Mouse (Mus musculus): ENCODE measurements around the gene Hace1. TPM values are rescaled to one million over a fixed set of nuclear protein-coding genes. Genes with fewer than 3 reads are reported as not detected.

Gene Hace1
- polyA plus RNA-seq, 1 experiment from 2014 or later = 16.9 TPM

- Histone ChIP-seq H3K36me3 (ENCODE audit: control insufficient read depth, insufficient read depth, low read length) (peaks cover 7% of the 10 kb centered on the region; the same call in 1 of the 2 replicates), H3K9ac (ENCODE audit: low read length) (no peak overlapping the region), H3K27ac (replicated peaks in 1 of 2; ENCODE audit: control insufficient read depth in 1 of 2, insufficient read depth in 1 of 2, low read depth in 2 of 2, low read length in 2 of 2) (no peak overlapping the region), H3K9me3 (ENCODE audit: control insufficient read depth, low read length) (0 out of 2 replicates have a peak, but pooled peaks cover 5% of the 10 kb centered on the region), H3K4me3 (ENCODE audit: control insufficient read depth in 1 of 2, insufficient read depth in 1 of 2, low read depth in 1 of 2, low read length in 2 of 2) (no peak overlapping the region), H3K4me2 (ENCODE audit: low read length) (no peak overlapping the region), H3K27me3 (ENCODE audit: control insufficient read depth, insufficient read depth, low read length) (no peaks in the 10 kb centered on the region), H3K4me1 (ENCODE audit: control insufficient read depth in 2 of 2, insufficient read depth in 2 of 2, low read length in 2 of 2) (no peaks in the 10 kb centered on the region)
- no peak for ATAC-seq (ENCODE audit: insufficient number of reproducible peaks, insufficient read depth, low FRiP score, low read depth)
These were observed 62.1 kb downstream of the Hace1 start for GRCm38 (mm10) chr10:45639762-45640161.

DNA sequence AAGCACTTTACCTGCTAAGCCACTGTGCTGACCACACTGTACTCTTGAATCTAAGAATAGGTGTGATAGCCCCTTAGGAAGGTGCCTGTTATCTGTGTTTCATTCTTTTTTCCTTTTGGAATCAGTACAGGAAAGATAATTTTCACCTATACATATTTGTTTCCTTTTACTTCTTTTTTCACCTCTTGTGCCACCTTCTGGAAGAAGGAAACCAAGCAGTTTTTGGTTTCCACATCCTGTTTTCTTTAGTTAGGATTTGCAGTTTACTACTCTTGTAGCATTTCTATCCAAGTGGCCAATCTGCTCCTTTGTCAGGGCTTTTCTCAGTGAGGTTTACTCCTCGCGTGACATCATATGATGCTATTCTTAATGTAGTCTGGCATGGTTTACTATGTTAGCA lies 76.4 kb downstream of the Hace1 start:
- peaks cover 15% of the 10 kb centered on the region; the same call in 1 of the 2 replicates for H3K36me3 ChIP-seq (ENCODE audit: control insufficient read depth, insufficient read depth, low read length)
- WGBS = 81% methylated on average over 2 of the region's 2 CpGs
- no peaks in the 10 kb centered on the region for H3K27me3 ChIP-seq (ENCODE audit: control insufficient read depth, insufficient read depth, low read length)
- H3K27ac ChIP-seq (replicated peaks in 1 of 2; ENCODE audit: control insufficient read depth in 1 of 2, insufficient read depth in 1 of 2, low read depth in 2 of 2, low read length in 2 of 2) = no peak overlapping the region
- no peak overlapping the region for H3K4me2 ChIP-seq (ENCODE audit: low read length)
- H3K4me3 ChIP-seq (ENCODE audit: control insufficient read depth in 1 of 2, insufficient read depth in 1 of 2, low read depth in 1 of 2, low read length in 2 of 2) = no peak overlapping the region
- no peak for ATAC-seq (ENCODE audit: insufficient number of reproducible peaks, insufficient read depth, low FRiP score, low read depth)
- no peaks in the 10 kb centered on the region for H3K4me1 ChIP-seq (ENCODE audit: control insufficient read depth in 2 of 2, insufficient read depth in 2 of 2, low read length in 2 of 2)
- no peak overlapping the region for H3K9ac ChIP-seq (ENCODE audit: low read length)
- H3K9me3 ChIP-seq (ENCODE audit: control insufficient read depth, low read length) = no peaks in the 10 kb centered on the region

- no peak overlapping the region for H3K9ac ChIP-seq (ENCODE audit: low read length)
- no peaks in the 10 kb centered on the region for H3K36me3 ChIP-seq (ENCODE audit: control insufficient read depth, insufficient read depth, low read length)
- H3K4me1 ChIP-seq (ENCODE audit: control insufficient read depth in 2 of 2, insufficient read depth in 2 of 2, low read length in 2 of 2) = no peaks in the 10 kb centered on the region
- no peak overlapping the region for H3K27ac ChIP-seq (replicated peaks in 1 of 2; ENCODE audit: control insufficient read depth in 1 of 2, insufficient read depth in 1 of 2, low read depth in 2 of 2, low read length in 2 of 2)
- 87% methylated on average over 9 of the region's 9 CpGs for WGBS
- ATAC-seq (ENCODE audit: insufficient number of reproducible peaks, insufficient read depth, low FRiP score, low read depth) = no peak
- no peak overlapping the region for H3K4me3 ChIP-seq (ENCODE audit: control insufficient read depth in 1 of 2, insufficient read depth in 1 of 2, low read depth in 1 of 2, low read length in 2 of 2)
- no peaks in the 10 kb centered on the region for H3K9me3 ChIP-seq (ENCODE audit: control insufficient read depth, low read length)
- no peaks in the 10 kb centered on the region for H3K27me3 ChIP-seq (ENCODE audit: control insufficient read depth, insufficient read depth, low read length)
- no peak overlapping the region for H3K4me2 ChIP-seq (ENCODE audit: low read length)
These were observed 84.4 kb downstream of the Hace1 start for GRCm38 (mm10) chr10:45662015-45662414.

GRCm38 (mm10) chr10:45668266-45668665 lies 90.6 kb downstream of the Hace1 start:
- Histone ChIP-seq H3K36me3 (ENCODE audit: control insufficient read depth, insufficient read depth, low read length) (peaks cover 16% of the 10 kb centered on the region; the same call in 1 of the 2 replicates), H3K4me1 (ENCODE audit: control insufficient read depth in 2 of 2, insufficient read depth in 2 of 2, low read length in 2 of 2) (no peaks in the 10 kb centered on the region), H3K27ac (replicated peaks in 1 of 2; ENCODE audit: control insufficient read depth in 1 of 2, insufficient read depth in 1 of 2, low read depth in 2 of 2, low read length in 2 of 2) (no peak overlapping the region), H3K4me2 (ENCODE audit: low read length) (no peak overlapping the region), H3K9me3 (ENCODE audit: control insufficient read depth, low read length) (no peaks in the 10 kb centered on the region), H3K9ac (ENCODE audit: low read length) (no peak overlapping the region), H3K4me3 (ENCODE audit: control insufficient read depth in 1 of 2, insufficient read depth in 1 of 2, low read depth in 1 of 2, low read length in 2 of 2) (no peak overlapping the region), H3K27me3 (ENCODE audit: control insufficient read depth, insufficient read depth, low read length) (no peaks in the 10 kb centered on the region)
- 93% methylated on average over 2 of the region's 2 CpGs for WGBS
- no peak for ATAC-seq (ENCODE audit: insufficient number of reproducible peaks, insufficient read depth, low FRiP score, low read depth)

DNA sequence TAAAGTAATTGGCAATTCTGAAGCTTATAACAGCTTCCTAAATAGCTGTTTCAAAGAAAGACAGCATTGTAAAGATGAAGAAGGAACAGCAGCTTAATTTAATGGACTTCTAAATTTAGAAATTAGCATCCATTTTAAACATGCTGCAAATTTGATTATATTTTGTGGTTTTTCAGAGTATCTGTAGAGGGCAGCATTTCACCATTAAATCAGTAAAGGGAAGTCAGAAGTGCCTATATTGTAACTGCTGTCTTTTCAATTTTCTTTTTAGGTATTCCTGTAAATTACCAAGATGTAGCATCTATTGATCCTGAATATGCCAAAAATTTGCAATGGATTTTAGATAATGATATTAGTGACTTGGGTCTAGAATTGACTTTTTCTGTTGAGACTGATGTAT lies 99.2 kb downstream of the Hace1 start:
- Histone ChIP-seq H3K4me1 (ENCODE audit: control insufficient read depth in 2 of 2, insufficient read depth in 2 of 2, low read length in 2 of 2) (no peaks in the 10 kb centered on the region), H3K27me3 (ENCODE audit: control insufficient read depth, insufficient read depth, low read length) (no peaks in the 10 kb centered on the region), H3K9me3 (ENCODE audit: control insufficient read depth, low read length) (no peaks in the 10 kb centered on the region), H3K4me2 (ENCODE audit: low read length) (no peak overlapping the region), H3K27ac (replicated peaks in 1 of 2; ENCODE audit: control insufficient read depth in 1 of 2, insufficient read depth in 1 of 2, low read depth in 2 of 2, low read length in 2 of 2) (no peak overlapping the region), H3K36me3 (ENCODE audit: control insufficient read depth, insufficient read depth, low read length) (peaks cover 29% of the 10 kb centered on the region), H3K4me3 (ENCODE audit: control insufficient read depth in 1 of 2, insufficient read depth in 1 of 2, low read depth in 1 of 2, low read length in 2 of 2) (no peak overlapping the region), H3K9ac (ENCODE audit: low read length) (no peak overlapping the region)
- ATAC-seq (ENCODE audit: insufficient number of reproducible peaks, insufficient read depth, low FRiP score, low read depth) = no peak

- no peak for ATAC-seq (ENCODE audit: insufficient number of reproducible peaks, insufficient read depth, low FRiP score, low read depth)
- Histone ChIP-seq H3K4me1 (ENCODE audit: control insufficient read depth in 2 of 2, insufficient read depth in 2 of 2, low read length in 2 of 2) (no peaks in the 10 kb centered on the region), H3K4me3 (ENCODE audit: control insufficient read depth in 1 of 2, insufficient read depth in 1 of 2, low read depth in 1 of 2, low read length in 2 of 2) (no peak overlapping the region), H3K36me3 (ENCODE audit: control insufficient read depth, insufficient read depth, low read length) (0 out of 2 replicates have a peak, but pooled peaks cover 4% of the 10 kb centered on the region), H3K9ac (ENCODE audit: low read length) (no peak overlapping the region), H3K27me3 (ENCODE audit: control insufficient read depth, insufficient read depth, low read length) (no peaks in the 10 kb centered on the region), H3K4me2 (ENCODE audit: low read length) (no peak overlapping the region), H3K9me3 (ENCODE audit: control insufficient read depth, low read length) (no peaks in the 10 kb centered on the region), H3K27ac (replicated peaks in 1 of 2; ENCODE audit: control insufficient read depth in 1 of 2, insufficient read depth in 1 of 2, low read depth in 2 of 2, low read length in 2 of 2) (no peak overlapping the region)
- WGBS = 86% methylated on average over 1 of the region's 1 CpGs
These were observed 108.6 kb downstream of the Hace1 start for GRCm38 (mm10) chr10:45686191-45686590.

DNA sequence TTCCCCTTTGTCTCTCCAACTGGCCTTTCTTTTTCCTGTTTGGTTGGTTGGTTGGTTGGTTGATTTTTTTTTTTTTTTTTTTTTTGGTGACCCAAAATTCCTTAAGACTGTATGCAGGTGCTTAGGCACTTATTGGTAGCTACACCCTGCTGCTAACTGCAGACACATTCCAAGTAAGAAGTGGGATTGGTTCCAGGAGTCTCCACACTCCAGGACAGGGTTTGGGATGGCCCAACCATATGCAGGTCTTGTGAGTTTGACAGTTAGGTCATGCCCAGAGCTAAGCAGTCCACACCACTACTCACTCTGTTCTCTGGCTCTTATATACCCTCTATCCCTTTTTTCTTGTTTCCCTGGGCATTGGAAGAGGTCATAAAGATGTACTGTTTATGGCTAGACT lies 117.3 kb downstream of the Hace1 start:
- Histone ChIP-seq H3K4me2 (ENCODE audit: low read length) (no peak overlapping the region), H3K9me3 (ENCODE audit: control insufficient read depth, low read length) (no peaks in the 10 kb centered on the region), H3K9ac (ENCODE audit: low read length) (no peak overlapping the region), H3K36me3 (ENCODE audit: control insufficient read depth, insufficient read depth, low read length) (no peaks in the 10 kb centered on the region), H3K27ac (replicated peaks in 1 of 2; ENCODE audit: control insufficient read depth in 1 of 2, insufficient read depth in 1 of 2, low read depth in 2 of 2, low read length in 2 of 2) (no peak overlapping the region), H3K4me1 (ENCODE audit: control insufficient read depth in 2 of 2, insufficient read depth in 2 of 2, low read length in 2 of 2) (peaks cover 2 to 4% of the 10 kb centered on the region in 2 experiments; a peak in 2 of 4 replicates), H3K4me3 (ENCODE audit: control insufficient read depth in 1 of 2, insufficient read depth in 1 of 2, low read depth in 1 of 2, low read length in 2 of 2) (no peak overlapping the region), H3K27me3 (ENCODE audit: control insufficient read depth, insufficient read depth, low read length) (no peaks in the 10 kb centered on the region)
- ATAC-seq (ENCODE audit: insufficient number of reproducible peaks, insufficient read depth, low FRiP score, low read depth) = no peak

- no peak overlapping the region for H3K27ac ChIP-seq (replicated peaks in 1 of 2; ENCODE audit: control insufficient read depth in 1 of 2, insufficient read depth in 1 of 2, low read depth in 2 of 2, low read length in 2 of 2)
- WGBS = 100% methylated on average over 1 of the region's 1 CpGs
- ATAC-seq (ENCODE audit: insufficient number of reproducible peaks, insufficient read depth, low FRiP score, low read depth) = no peak
- H3K4me2 ChIP-seq (ENCODE audit: low read length) = no peak overlapping the region
- no peak overlapping the region for H3K9ac ChIP-seq (ENCODE audit: low read length)
- no peaks in the 10 kb centered on the region for H3K27me3 ChIP-seq (ENCODE audit: control insufficient read depth, insufficient read depth, low read length)
- H3K4me1 ChIP-seq (ENCODE audit: control insufficient read depth in 2 of 2, insufficient read depth in 2 of 2, low read length in 2 of 2) = peaks cover 2 to 4% of the 10 kb centered on the region in 2 experiments; a peak in 2 of 4 replicates
- H3K36me3 ChIP-seq (ENCODE audit: control insufficient read depth, insufficient read depth, low read length) = no peaks in the 10 kb centered on the region
- H3K4me3 ChIP-seq (ENCODE audit: control insufficient read depth in 1 of 2, insufficient read depth in 1 of 2, low read depth in 1 of 2, low read length in 2 of 2) = no peak overlapping the region
- H3K9me3 ChIP-seq (ENCODE audit: control insufficient read depth, low read length) = no peaks in the 10 kb centered on the region
These were observed 117.9 kb downstream of the Hace1 start for GRCm38 (mm10) chr10:45695522-45695921.
